Mouse (Mus musculus): Measurements from ENCODE around the gene Ifi202b. TPM values are rescaled to one million over a fixed set of nuclear protein-coding genes. Genes with fewer than 3 reads are reported as not detected.
"Not testable (repeated sequence)": the region's sequence is repeated elsewhere in the genome, so short reads cannot be mapped to it uniquely, and the experiment has no call there.

The Ifi202b gene
- polyA plus RNA-seq (2012; rRNA removed): 0.50 and 1.0 TPM in 2 replicates
- 1.9 and 4.3 TPM in 2 replicates for polyA plus RNA-seq (2014; fragmentation: Nextera tagmentation; extraction: Ambion mirVana)

GRCm38 (mm10) chr1:173982694-173983305 lies at the start of gene Ifi202b:
Ifi202b (minus strand) TSS chr1:173982744.
- 83% methylated on average over 6 of the region's 6 CpGs for WGBS
- H3K4me1 ChIP-seq (ENCODE audit: control insufficient read depth, insufficient read depth, low read length); DNase-seq (ENCODE audit: low spot score); ATAC-seq (ENCODE audit: low FRiP score, low read depth); H3K4me3 ChIP-seq (replicated peaks; ENCODE audit: low read length); H3K9ac ChIP-seq (ENCODE audit: low read depth, low read length, severe bottlenecking); H3K4me2 ChIP-seq (replicated peaks; ENCODE audit: low read depth, low read length, severe bottlenecking); H3K9me3 ChIP-seq (ENCODE audit: control insufficient read depth, low read length); H3K27me3 ChIP-seq (ENCODE audit: control insufficient read depth, insufficient read depth, low read length); H3K27ac ChIP-seq (replicated peaks; ENCODE audit: low read depth, low read length); H3K36me3 ChIP-seq (ENCODE audit: control insufficient read depth, insufficient read depth, low read length): not testable (repeated sequence)

GRCm38 (mm10) chr1:174031698-174032097 lies 49.2 kb upstream of the Ifi202b start, which contains the start of gene Ifi205:
Ifi205 (minus strand) TSS chr1:174031810.
- no peaks in the 10 kb centered on the region for H3K27me3 ChIP-seq (ENCODE audit: control insufficient read depth, insufficient read depth, low read length)
- H3K4me2 ChIP-seq (replicated peaks; ENCODE audit: low read depth, low read length, severe bottlenecking): no peak within 1 kb of the TSS
- 45% methylated on average over 1 of the region's 1 CpGs for WGBS
- no peaks in the 10 kb centered on the region for H3K4me1 ChIP-seq (ENCODE audit: control insufficient read depth, insufficient read depth, low read length)
- H3K9ac ChIP-seq (ENCODE audit: low read depth, low read length, severe bottlenecking): no peak within 1 kb of the TSS
- no peak for TF ChIP-seq POLR2A (IDR thresholded peaks at IDR 0.05; ENCODE audit: borderline replicate concordance, extremely low read depth, insufficient read depth, insufficient read length)
- H3K4me3 ChIP-seq (replicated peaks; ENCODE audit: low read length): no peak within 1 kb of the TSS
- ATAC-seq (ENCODE audit: low FRiP score, low read depth) (no peak), DNase-seq (ENCODE audit: low spot score) (no peak)
- no peak within 1 kb of the TSS for H3K27ac ChIP-seq (replicated peaks; ENCODE audit: low read depth, low read length)
- no peaks in the 10 kb centered on the region for H3K36me3 ChIP-seq (ENCODE audit: control insufficient read depth, insufficient read depth, low read length)
- no peaks in the 10 kb centered on the region for H3K9me3 ChIP-seq (ENCODE audit: control insufficient read depth, low read length)

GRCm38 (mm10) chr1:174007050-174007449 lies 24.5 kb upstream of the Ifi202b start:
- ATAC-seq (ENCODE audit: low FRiP score, low read depth); H3K27me3 ChIP-seq (ENCODE audit: control insufficient read depth, insufficient read depth, low read length); H3K4me2 ChIP-seq (replicated peaks; ENCODE audit: low read depth, low read length, severe bottlenecking); H3K27ac ChIP-seq (replicated peaks; ENCODE audit: low read depth, low read length); H3K36me3 ChIP-seq (ENCODE audit: control insufficient read depth, insufficient read depth, low read length); DNase-seq (ENCODE audit: low spot score); H3K9me3 ChIP-seq (ENCODE audit: control insufficient read depth, low read length); H3K9ac ChIP-seq (ENCODE audit: low read depth, low read length, severe bottlenecking); H3K4me1 ChIP-seq (ENCODE audit: control insufficient read depth, insufficient read depth, low read length); H3K4me3 ChIP-seq (replicated peaks; ENCODE audit: low read length): not testable (repeated sequence)

- DNase-seq (ENCODE audit: low spot score); H3K36me3 ChIP-seq (ENCODE audit: control insufficient read depth, insufficient read depth, low read length); H3K27ac ChIP-seq (replicated peaks; ENCODE audit: low read depth, low read length); H3K9me3 ChIP-seq (ENCODE audit: control insufficient read depth, low read length); H3K4me2 ChIP-seq (replicated peaks; ENCODE audit: low read depth, low read length, severe bottlenecking); H3K4me3 ChIP-seq (replicated peaks; ENCODE audit: low read length); H3K27me3 ChIP-seq (ENCODE audit: control insufficient read depth, insufficient read depth, low read length); ATAC-seq (ENCODE audit: low FRiP score, low read depth); H3K4me1 ChIP-seq (ENCODE audit: control insufficient read depth, insufficient read depth, low read length); H3K9ac ChIP-seq (ENCODE audit: low read depth, low read length, severe bottlenecking): not testable (repeated sequence)
- WGBS: 70% methylated on average over 2 of the region's 3 CpGs
Measured at GRCm38 (mm10) chr1:174004352-174005109, 22.0 kb upstream of the Ifi202b start.

- no peaks in the 10 kb centered on the region for H3K4me1 ChIP-seq (ENCODE audit: control insufficient read depth, insufficient read depth, low read length)
- no peaks in the 10 kb centered on the region for H3K27me3 ChIP-seq (ENCODE audit: control insufficient read depth, insufficient read depth, low read length)
- no peak overlapping the region for H3K27ac ChIP-seq (replicated peaks; ENCODE audit: low read depth, low read length)
- DNase-seq (ENCODE audit: low spot score) (no peak), ATAC-seq (ENCODE audit: low FRiP score, low read depth) (no peak)
- H3K36me3 ChIP-seq (ENCODE audit: control insufficient read depth, insufficient read depth, low read length): no peaks in the 10 kb centered on the region
- H3K9ac ChIP-seq (ENCODE audit: low read depth, low read length, severe bottlenecking): no peak overlapping the region
- no peak for TF ChIP-seq POLR2A (IDR thresholded peaks at IDR 0.05; ENCODE audit: borderline replicate concordance, extremely low read depth, insufficient read depth, insufficient read length)
- 86% methylated on average over 4 of the region's 4 CpGs for WGBS
- H3K4me2 ChIP-seq (replicated peaks; ENCODE audit: low read depth, low read length, severe bottlenecking): no peak overlapping the region
- H3K4me3 ChIP-seq (replicated peaks; ENCODE audit: low read length): no peak overlapping the region
- H3K9me3 ChIP-seq (ENCODE audit: control insufficient read depth, low read length): no peaks in the 10 kb centered on the region
Measured at GRCm38 (mm10) chr1:173995003-173995402, 12.5 kb upstream of the Ifi202b start.

GRCm38 (mm10) chr1:173981038-173981437 lies 1.5 kb downstream of the Ifi202b start:
- H3K9ac ChIP-seq (ENCODE audit: low read depth, low read length, severe bottlenecking); ATAC-seq (ENCODE audit: low FRiP score, low read depth); H3K4me1 ChIP-seq (ENCODE audit: control insufficient read depth, insufficient read depth, low read length); H3K27me3 ChIP-seq (ENCODE audit: control insufficient read depth, insufficient read depth, low read length); DNase-seq (ENCODE audit: low spot score); H3K9me3 ChIP-seq (ENCODE audit: control insufficient read depth, low read length); H3K4me2 ChIP-seq (replicated peaks; ENCODE audit: low read depth, low read length, severe bottlenecking); H3K27ac ChIP-seq (replicated peaks; ENCODE audit: low read depth, low read length); H3K4me3 ChIP-seq (replicated peaks; ENCODE audit: low read length); H3K36me3 ChIP-seq (ENCODE audit: control insufficient read depth, insufficient read depth, low read length): not testable (repeated sequence)
- WGBS: 49% methylated on average over 3 of the region's 3 CpGs
